Mouse (Mus musculus): ENCODE measurements around the gene Klhl34. TPM values are rescaled to one million over a fixed set of nuclear protein-coding genes. Genes with fewer than 3 reads are reported as not detected.

The Klhl34 gene
- 1.6 TPM in 2 replicates for polyA plus RNA-seq (2016; fragmentation: Nextera tagmentation; extraction: Ambion mirVana)

- Histone ChIP-seq H3K9ac (replicated peaks) (0 out of 2 replicates have a peak within 1 kb of the TSS, but pooled peaks have one; percentile 27), H3K36me3 (no peaks in the 10 kb centered on the region), H3K4me2 (peak within 1 kb of the TSS; percentile 58), H3K27me3 (peaks cover 33% of the 10 kb centered on the region), H3K9me3 (no peaks in the 10 kb centered on the region), H3K4me3 (replicated peaks) (peak within 1 kb of the TSS; percentile 23), H3K4me1 (replicated peaks) (peaks cover 11% of the 10 kb centered on the region), H3K27ac (no peak within 1 kb of the TSS)
- WGBS = 38% methylated on average over 28 of the region's 28 CpGs
- no peak for ATAC-seq (ENCODE audit: insufficient number of reproducible peaks, insufficient read depth, low FRiP score, low TSS enrichment, low read depth)
Observed at GRCm38 (mm10) chrX:157818207-157818920, at the start of gene Klhl34. TSS of gene Klhl34 (plus strand) at chrX:157818435.

- Histone ChIP-seq H3K9ac (replicated peaks) (no peak overlapping the region), H3K27me3 (no peaks in the 10 kb centered on the region), H3K9me3 (no peaks in the 10 kb centered on the region), H3K36me3 (no peaks in the 10 kb centered on the region), H3K4me2 (no peak overlapping the region), H3K4me1 (replicated peaks) (no peaks in the 10 kb centered on the region), H3K27ac (no peak overlapping the region), H3K4me3 (replicated peaks) (no peak overlapping the region)
- WGBS = 90% methylated on average over 2 of the region's 2 CpGs
- ATAC-seq (ENCODE audit: insufficient number of reproducible peaks, insufficient read depth, low FRiP score, low TSS enrichment, low read depth) = no peak
Observed at GRCm38 (mm10) chrX:157801669-157802068, 16.6 kb upstream of the Klhl34 start.

- Histone ChIP-seq H3K9me3 (no peaks in the 10 kb centered on the region), H3K4me1 (replicated peaks) (no peaks in the 10 kb centered on the region), H3K4me3 (replicated peaks) (no peak overlapping the region), H3K9ac (replicated peaks) (no peak overlapping the region), H3K27me3 (no peaks in the 10 kb centered on the region), H3K36me3 (no peaks in the 10 kb centered on the region), H3K27ac (no peak overlapping the region), H3K4me2 (no peak overlapping the region)
- WGBS = 43% methylated on average over 1 of the region's 1 CpGs
- ATAC-seq (ENCODE audit: insufficient number of reproducible peaks, insufficient read depth, low FRiP score, low TSS enrichment, low read depth) = no peak
Observed at GRCm38 (mm10) chrX:157809721-157810120, 8.5 kb upstream of the Klhl34 start.

- peak overlapping the region; percentile 23 for H3K4me3 ChIP-seq (replicated peaks)
- peak overlapping the region; percentile 58 for H3K4me2 ChIP-seq
- no peaks in the 10 kb centered on the region for H3K9me3 ChIP-seq
- H3K4me1 ChIP-seq (replicated peaks) = peaks cover 11% of the 10 kb centered on the region
- 14% methylated on average over 31 of the region's 31 CpGs for WGBS
- H3K27me3 ChIP-seq = peaks cover 33% of the 10 kb centered on the region
- ATAC-seq (ENCODE audit: insufficient number of reproducible peaks, insufficient read depth, low FRiP score, low TSS enrichment, low read depth) = peak; percentile 79; the same call in 1 of the 2 replicates
- 0 out of 2 replicates have a peak overlapping the region, but pooled peaks have one; percentile 27 for H3K9ac ChIP-seq (replicated peaks)
- H3K27ac ChIP-seq = no peak overlapping the region
- no peaks in the 10 kb centered on the region for H3K36me3 ChIP-seq
Observed at GRCm38 (mm10) chrX:157817571-157818206, 546 bp upstream of the Klhl34 start.

- WGBS = 80% methylated on average over 13 of the region's 13 CpGs
- H3K9me3 ChIP-seq = no peaks in the 10 kb centered on the region
- peaks cover 33% of the 10 kb centered on the region for H3K27me3 ChIP-seq
- no peak overlapping the region for H3K9ac ChIP-seq (replicated peaks)
- no peak overlapping the region for H3K4me2 ChIP-seq
- H3K36me3 ChIP-seq = no peaks in the 10 kb centered on the region
- H3K4me1 ChIP-seq (replicated peaks) = peaks cover 11% of the 10 kb centered on the region
- no peak overlapping the region for H3K27ac ChIP-seq
- no peak for ATAC-seq (ENCODE audit: insufficient number of reproducible peaks, insufficient read depth, low FRiP score, low TSS enrichment, low read depth)
- H3K4me3 ChIP-seq (replicated peaks) = no peak overlapping the region
Observed at GRCm38 (mm10) chrX:157818921-157819260, 656 bp downstream of the Klhl34 start.

- WGBS = 81% methylated on average over 4 of the region's 4 CpGs
- Histone ChIP-seq H3K4me3 (replicated peaks) (no peak overlapping the region), H3K4me2 (no peak overlapping the region), H3K36me3 (no peaks in the 10 kb centered on the region), H3K4me1 (replicated peaks) (no peaks in the 10 kb centered on the region), H3K27me3 (no peaks in the 10 kb centered on the region), H3K9me3 (no peaks in the 10 kb centered on the region), H3K9ac (replicated peaks) (no peak overlapping the region), H3K27ac (no peak overlapping the region)
- ATAC-seq (ENCODE audit: insufficient number of reproducible peaks, insufficient read depth, low FRiP score, low TSS enrichment, low read depth) = no peak
Observed at GRCm38 (mm10) chrX:157829983-157830382, 11.7 kb downstream of the Klhl34 start.

Other genes starting within 250 kb of the Klhl34 start
- gene Yy2, start 249.4 kb upstream of the Klhl34 start, polyA plus RNA-seq (2016; fragmentation: Nextera tagmentation; extraction: Ambion mirVana) = 5.8 and 6.3 TPM in 2 replicates
- 27.3 and 29.4 TPM in 2 replicates for gene Mbtps2, start 219.7 kb upstream of the Klhl34 start, polyA plus RNA-seq (2016; fragmentation: Nextera tagmentation; extraction: Ambion mirVana)
- gene Smpx, start 119.5 kb upstream of the Klhl34 start, polyA plus RNA-seq (2016; fragmentation: Nextera tagmentation; extraction: Ambion mirVana) = 7.1 and 8.7 TPM in 2 replicates
- 5.2 and 5.3 TPM in 2 replicates for gene Cnksr2, start 224.9 kb downstream of the Klhl34 start, polyA plus RNA-seq (2016; fragmentation: Nextera tagmentation; extraction: Ambion mirVana)

Measured in limb, embryonic 12.5 days (tissue).